Mouse (Mus musculus): Measurements from ENCODE around the gene Snx33.

Snx33 gene

DNA sequence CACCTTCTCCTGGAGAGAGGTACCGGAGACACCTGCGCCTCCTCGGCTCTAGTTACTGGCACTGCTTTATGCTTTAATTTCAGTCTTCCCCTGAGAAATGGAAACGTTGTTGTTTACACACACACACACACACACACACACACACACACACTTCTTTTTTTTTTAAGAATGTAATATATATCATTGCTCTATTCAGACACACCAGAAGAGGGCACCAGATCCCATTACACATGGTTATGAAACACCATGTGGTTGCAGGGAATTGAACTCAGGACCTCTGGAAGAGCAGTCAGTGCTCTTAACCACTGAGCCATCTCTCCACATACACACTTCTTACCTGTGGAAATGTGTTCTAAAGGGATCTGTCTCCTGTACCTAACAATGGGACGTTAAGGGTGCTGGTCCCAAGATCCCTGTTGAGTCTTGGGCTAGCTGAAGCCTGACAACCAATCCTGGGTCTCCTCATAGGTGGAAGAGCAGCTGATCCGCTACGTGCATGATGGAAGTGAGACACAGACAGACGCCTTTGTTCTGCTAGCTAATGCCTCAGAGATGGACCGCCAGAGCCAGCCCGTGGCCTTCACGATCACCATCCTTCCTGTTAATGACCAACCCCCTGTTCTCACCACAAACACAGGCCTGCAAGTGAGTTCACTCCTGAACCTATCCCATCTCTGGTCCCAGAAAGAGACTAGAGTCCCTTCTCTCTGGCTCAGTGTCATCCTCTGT is 37.5 kb downstream of the Snx33 start:
- DNase-seq (ENCODE audit: low spot score in 2 of 2), result no peak

DNA sequence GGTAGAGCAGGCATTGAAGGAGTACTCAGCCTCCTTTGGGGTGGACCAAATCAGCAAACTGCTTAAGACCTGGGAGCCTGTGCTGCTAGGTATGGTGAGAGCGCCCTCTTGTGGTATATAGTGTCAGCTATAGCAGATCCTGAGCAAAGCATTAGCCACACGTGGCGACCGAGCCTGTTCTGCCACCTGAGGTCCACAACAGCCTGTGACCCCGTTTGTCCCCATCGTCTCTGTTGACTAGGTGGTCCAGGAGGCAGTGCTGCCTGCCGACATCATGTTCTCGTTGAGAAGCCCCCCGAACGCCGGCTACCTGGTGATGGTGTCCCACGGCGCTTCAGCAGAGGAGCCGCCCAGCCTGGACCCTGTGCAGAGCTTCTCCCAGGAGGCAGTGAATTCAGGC is 38.4 kb downstream of the Snx33 start:
- peak; percentile 69 for DNase-seq (ENCODE audit: low spot score in 2 of 2)

DNA sequence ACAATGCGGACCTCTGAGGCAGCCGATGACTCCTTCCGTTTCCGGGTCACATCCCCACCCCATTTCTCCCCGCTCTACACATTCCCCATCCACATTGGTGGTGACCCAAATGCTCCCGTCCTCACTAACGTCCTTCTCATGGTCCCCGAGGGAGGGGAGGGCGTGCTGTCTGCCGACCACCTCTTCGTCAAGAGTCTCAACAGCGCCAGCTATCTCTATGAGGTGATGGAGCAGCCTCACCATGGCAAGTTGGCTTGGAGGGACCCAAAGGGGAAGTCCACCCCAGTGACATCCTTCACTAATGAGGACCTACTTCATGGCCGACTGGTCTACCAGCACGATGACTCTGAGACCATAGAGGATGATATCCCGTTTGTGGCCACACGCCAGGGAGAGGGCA is 40.6 kb downstream of the Snx33 start:
- DNase-seq (ENCODE audit: low spot score in 2 of 2), result no peak

DNA sequence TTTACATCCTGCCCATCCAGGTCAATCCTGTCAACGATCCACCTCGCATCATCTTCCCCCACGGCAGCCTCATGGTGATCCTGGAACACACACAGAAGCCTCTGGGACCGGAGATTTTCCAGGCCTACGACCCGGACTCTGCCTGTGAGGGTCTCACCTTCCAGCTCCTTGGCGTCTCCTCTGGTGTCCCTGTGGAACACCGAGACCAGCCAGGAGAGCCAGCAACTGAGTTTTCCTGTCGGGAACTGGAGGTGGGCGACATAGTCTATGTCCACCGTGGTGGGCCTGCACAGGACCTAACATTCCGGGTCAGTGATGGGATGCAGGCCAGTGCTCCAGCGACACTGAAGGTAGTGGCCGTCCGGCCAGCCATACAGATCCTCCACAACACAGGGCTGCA is 41.6 kb downstream of the Snx33 start:
- DNase-seq (ENCODE audit: low spot score in 2 of 2), result no peak

DNA sequence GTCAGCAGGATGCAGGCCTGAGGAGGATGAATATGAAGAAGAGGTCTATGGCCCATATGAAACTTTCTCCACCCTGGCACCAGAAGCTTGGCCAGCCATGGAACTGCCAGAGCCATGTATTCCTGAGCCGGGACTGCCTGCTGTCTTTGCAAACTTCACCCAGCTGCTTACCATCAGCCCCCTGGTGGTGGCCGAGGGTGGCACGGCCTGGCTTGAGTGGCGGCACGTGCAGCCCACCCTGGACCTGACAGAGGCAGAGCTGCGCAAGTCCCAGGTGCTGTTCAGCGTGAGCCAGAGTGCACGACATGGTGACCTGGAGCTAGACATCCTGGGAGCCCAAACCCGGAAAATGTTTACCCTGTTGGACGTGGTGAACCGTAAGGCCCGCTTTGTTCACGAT is 42.1 kb downstream of the Snx33 start:
- no peak for DNase-seq (ENCODE audit: low spot score in 2 of 2)

DNA sequence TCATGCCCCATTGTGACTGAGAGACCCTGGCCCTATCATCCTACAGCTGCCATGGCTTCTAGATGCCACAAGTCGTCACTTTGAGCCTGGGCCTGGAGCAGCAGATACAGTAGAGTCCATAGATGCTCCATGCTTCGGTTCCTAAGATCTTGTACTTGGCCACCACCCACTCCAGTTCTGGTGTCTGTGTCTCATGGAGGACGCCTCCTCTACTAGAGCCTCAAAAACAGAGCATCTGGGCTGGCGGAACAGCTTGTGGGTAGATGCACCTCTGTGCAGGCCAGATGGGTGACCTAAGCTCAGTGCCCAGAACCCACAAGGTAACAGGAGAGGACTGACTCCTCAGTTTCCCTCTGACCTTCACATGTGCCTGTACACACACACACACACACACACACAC is 43.8 kb downstream of the Snx33 start:
- DNase-seq (ENCODE audit: low spot score in 2 of 2), result no peak

DNA sequence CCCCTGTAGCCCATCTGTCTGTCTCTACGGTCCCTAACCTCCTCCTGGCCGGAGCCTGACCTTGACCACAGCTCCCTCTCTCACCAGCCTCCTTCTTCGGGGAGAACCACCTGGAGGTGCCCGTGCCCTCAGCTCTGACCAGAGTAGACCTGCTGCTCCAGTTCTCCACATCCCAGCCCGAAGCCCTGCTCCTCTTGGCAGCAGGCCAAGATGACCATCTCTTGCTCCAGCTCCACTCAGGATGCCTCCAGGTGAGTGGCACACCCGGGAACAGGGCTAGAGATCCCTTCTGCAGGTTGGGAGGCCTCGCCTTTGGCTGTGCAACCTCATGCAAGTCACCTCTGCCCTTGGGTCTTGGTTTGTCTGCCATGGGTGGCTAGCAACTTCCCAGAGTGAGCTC is 44.7 kb downstream of the Snx33 start:
- DNase-seq (ENCODE audit: low spot score in 2 of 2), result no peak

DNA sequence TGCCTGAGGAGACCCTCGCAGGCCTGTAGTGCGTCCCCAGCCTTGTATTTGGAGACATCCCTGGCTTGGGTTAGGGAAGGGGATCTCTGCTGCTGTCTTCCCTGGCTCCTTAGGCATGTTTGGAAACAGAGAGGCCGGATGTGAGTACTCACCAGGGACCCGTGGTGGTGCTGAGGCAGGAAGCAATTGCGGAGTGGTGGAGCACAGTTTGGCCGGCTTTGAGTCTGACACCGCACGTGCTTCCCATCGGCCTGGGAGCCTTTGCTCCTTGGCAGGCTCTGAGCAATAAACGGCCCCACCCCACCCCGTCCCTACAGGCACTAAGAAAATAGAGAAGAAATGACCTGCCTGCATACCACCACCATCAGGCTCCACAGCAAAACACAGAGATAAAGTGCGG is 45.4 kb downstream of the Snx33 start:
- DNase-seq (ENCODE audit: low spot score in 2 of 2), result no peak

DNA sequence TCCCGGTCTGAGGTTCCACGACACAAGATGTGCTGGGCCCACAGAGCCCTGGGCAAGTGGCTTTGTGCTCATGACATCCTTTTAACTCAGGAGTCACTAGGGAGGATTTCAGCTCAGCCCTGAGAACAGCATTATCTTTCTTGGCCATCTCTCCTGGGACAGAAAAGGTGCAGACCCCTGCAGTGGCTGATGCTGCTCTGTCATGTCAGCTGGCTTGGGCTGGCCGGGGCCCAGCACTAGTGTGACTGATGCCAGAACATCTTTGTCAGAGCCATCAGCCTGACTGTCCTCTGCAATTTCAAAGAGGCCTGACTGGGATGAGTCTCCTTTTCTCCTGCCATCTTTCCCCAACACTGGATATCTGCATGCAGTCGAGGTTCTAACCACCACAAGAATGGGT is 45.9 kb downstream of the Snx33 start:
- no peak for DNase-seq (ENCODE audit: low spot score in 2 of 2)

DNA sequence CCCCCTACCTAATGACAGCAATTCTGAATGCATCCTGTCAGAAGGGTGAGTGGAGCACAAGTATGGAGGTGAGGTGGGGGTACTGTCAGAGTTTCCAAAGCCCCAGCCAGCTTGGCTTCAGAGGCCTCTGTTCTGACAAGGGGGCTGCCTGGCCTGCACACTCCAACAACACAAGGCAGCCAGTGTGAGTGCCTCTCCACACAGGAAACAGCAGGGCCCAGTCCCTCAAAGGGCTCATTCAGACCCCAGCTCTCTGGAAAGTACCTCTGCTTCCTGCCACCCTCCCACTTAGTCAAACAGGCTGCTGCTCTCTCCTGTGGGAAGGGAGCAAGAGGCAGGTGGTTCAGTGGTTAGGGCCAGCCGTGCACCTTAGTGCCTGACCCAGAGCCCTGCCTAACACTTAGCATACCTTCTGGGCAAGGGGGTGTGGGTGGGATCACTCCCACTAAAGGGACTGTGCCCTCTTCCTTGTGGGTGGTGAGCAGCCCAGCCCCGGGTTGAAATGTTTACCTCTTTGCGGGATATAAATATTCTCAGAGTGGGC is 46.6 kb downstream of the Snx33 start:
- no peak for DNase-seq (ENCODE audit: low spot score in 2 of 2)

DNA sequence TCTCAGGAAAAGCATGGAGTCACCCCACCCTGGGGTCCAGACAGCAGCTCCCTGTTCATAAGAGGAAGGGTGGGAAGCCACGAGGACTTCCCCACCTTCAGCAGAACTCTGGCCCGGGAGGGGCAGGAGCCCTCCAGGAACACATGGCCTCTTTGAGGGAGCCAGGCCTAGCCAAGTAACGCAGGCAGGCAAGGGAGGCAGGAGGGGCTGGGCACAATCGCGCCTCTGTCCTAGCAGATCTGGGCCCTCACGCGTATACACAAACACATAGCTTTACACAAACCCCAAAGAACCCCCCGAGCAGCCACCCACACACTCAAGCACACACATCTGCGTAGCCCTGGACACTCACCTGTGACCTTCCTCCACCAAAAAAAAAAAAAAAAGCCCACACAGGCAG is 47.4 kb downstream of the Snx33 start:
- no peak for DNase-seq (ENCODE audit: low spot score in 2 of 2)

DNA sequence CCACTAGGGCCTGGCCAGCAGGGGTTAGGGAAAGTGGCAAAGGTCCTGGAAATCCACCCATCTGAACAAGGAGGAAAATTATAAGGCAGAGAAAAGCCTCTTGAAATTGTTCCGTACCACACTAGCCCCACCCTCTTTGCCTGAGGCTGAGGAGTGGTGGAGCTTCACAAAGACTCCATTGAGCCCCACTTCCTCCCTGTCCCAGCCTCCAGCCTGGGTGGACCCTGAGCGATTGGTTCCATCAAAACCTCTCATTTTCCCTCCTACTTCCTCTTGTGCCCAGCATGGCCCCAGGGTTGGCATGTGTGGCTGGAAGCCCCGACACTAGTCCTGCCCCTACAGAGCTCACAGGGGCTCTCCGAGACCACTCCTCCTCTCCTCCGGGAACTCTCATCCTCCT is 50.9 kb downstream of the Snx33 start:
- DNase-seq (ENCODE audit: low spot score in 2 of 2), result no peak

DNA sequence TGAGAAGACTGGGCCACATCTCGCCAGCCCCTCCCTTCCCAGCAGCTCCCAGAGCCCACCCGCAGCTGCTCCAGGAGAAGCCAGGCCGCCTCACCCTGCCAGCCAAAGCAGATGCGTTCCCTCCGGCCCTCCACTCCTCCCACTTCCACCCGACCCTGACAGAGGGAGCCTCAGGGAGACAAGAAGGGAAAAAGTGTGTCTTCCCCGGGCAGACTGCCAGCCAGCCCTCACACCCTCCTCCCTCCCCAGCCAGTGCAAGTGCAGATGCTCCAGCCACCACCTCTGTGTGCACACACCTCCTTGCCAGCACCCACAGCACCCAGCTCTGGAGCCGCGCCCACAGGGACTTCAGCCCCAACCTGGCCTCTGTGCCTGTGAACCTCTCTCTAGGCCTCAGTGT is 51.4 kb downstream of the Snx33 start:
- DNase-seq (ENCODE audit: low spot score in 2 of 2), result no peak

DNA sequence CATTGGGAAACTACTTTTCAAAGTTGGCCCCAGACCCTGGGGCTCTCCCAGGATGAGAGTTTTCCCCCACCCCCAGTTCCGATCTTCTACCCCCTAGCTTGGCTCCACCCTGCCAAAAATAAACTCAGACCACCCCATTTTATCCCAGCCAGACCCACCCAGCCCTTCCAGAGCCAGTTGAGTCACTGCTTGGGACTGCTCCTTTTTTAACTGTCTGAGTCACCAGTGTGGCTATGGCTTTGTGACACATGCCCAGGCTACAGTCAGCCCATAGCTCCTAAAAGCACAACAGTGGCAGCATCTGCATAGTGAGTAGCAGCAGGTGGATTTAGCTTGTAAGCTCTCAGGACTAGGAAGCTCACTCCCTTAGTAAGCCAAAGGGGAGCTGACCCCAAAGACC is 55.1 kb downstream of the Snx33 start:
- DNase-seq (ENCODE audit: low spot score in 2 of 2), result no peak

DNA sequence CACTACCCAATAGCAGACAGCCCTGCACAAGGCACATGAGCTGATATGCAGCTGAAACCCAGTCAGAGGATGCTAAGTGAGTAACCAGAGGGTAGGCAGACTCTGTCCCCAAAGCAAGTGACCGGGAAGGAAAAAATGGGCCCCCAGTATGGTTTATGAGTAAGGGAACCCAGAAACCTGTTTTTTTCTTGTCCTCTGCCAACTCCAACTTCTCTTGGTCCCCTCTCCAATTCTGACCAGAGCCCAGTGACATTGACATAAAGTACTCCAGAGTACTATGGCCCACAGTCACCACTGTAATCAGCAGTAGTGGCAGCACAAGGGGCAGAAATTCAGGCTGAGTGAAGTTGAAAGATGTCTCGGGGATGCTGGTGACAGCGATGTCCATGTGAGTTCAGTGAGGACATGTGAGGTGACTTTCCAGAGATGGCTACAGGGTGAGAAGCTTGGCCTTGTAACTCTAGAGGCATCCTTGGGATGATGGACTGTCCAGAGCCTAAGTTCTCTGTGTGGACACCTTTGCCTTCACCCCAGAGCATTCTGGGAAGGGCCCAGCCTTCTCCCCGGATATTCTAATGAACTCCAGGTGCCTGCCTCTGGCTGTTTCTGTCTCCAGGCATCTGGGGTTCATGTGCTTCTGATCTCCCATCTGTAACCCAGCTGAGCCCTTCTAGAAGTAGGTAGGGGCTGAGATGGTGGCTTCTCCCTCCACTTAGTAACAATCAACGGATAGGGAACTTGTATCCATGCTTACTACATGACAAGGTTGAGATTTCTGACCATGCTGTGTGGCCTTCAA is 55.9 kb downstream of the Snx33 start:
- no peak for DNase-seq (ENCODE audit: low spot score in 2 of 2)

DNA sequence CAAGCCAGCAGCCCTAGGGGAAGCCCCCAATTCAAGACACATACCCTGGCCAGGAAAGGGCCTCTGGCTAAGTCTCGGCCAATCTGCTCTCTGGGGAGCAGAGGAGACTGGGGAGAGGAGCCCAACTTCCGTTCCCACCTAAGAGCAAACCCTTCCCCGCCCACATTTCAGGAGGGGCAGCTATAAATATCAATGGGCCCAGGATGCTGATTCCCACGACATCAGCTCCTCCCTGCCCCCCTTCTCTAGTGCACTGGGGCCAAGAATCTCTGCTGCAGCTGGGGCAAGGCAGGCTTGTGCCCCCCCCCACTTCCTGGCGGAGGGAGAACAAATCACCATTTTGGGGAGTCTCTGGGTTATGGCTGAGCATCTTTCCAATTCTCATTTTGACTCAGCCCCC is 57.0 kb downstream of the Snx33 start:
- DNase-seq (ENCODE audit: low spot score in 2 of 2), result no peak

DNA sequence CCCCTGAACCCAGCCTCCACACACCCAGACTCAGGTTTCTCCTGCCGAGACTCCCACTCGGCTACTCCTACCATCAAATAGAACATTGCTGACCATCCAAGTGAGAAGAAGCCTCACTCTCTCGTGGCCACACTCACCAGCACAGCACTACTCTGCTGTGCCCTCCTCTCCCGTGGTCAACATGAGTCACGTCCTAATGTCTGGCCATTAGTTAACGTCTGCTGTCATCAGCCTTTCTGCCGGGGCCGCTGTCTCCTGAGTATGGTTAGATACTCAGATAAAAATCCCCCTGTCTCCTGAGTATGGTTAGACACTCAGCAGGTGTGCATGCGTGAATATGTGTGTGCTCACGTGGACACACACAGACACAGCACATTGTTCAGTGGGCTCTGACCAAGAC is 57.4 kb downstream of the Snx33 start:
- no peak for DNase-seq (ENCODE audit: low spot score in 2 of 2)

DNA sequence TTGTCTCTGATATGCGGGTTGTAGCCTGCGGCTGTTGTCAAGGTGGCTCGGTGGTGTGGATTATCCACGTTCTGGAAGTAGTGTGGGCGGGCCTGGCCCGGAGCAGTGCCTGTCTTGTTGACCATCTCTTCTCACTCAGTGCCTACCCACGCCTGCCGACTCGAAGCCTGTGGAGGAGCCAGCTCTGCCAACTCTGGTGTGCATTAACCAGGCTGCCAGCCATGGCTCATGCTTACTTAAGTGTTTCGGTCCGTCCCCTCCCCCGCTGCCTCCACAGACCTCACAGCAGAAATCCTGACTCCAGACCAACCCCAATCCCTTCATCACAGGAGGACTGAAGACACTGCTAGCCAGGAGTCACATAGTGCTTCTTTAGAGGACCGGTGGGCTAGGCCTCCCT is 58.6 kb downstream of the Snx33 start:
- peak; percentile 87 to 90 for DNase-seq (ENCODE audit: low spot score in 2 of 2)

DNA sequence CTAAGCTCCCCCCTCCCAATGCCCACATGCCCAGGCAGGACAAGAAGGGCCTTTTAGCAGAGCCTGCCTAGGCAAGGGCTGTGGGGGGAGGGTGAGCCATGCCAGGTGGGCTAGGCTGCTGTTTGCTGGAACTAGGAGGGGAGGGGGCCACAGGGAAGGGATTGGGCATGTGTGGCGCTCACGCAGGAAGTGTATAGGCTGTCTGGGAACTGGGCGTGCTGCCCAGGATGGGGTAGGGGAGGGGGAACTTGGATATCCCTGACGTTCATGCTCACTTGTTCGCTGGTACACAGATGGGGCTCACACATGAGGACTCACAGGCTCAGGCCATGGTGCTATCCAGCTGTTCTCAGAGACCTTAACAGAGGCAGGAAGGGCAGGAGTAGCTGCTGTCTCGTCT is 59.9 kb downstream of the Snx33 start:
- DNase-seq (ENCODE audit: low spot score in 2 of 2), result peak; percentile 54 to 70

Data from right cerebral cortex, postnatal 36 days (tissue).